ENCODE assay signal across 8 mouse cellular contexts in the genomic region with DNA sequence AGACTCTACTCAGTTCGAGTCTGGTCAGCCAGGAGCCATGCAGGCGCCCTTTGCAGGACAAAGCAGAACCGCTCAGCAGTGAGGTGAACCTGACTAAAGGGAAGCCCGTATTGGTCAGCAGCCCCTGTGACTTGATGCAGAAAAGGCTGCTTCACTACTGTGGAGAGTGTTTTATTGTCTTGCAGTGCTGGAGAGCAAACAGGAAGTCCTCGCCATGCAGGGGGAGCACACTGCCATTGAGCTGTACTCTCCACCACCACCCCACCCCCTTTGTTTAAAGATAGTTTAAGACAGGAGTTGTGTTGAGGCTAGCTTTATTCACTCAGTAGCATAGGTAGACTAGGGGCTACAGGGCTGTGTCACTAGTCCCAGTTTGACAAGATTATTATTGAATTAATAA. TPM values are rescaled to one million over a fixed set of nuclear protein-coding genes. Genes with fewer than 3 reads are reported as not detected.
DNase-seq lines count a peak whose midpoint lies in the region; ATAC-seq and TF ChIP-seq lines count a peak whose summit lies in the region.

Gene Pole4 (minus strand): TSS at position 145 of the 400 bp plus-strand sequence.

- TF ChIP-seq POLR2A in myocyte (IDR thresholded peaks at IDR 0.05; ENCODE audit: insufficient read length, low read depth) = no peak

- H3K9me3 ChIP-seq in lung, embryonic 14.5 days (ENCODE audit: low read depth, low read length) = no peaks in the 10 kb centered on the region
- H3K9me3 ChIP-seq in embryonic facial prominence, embryonic 11.5 days (replicated peaks; ENCODE audit: control insufficient read depth, low read length) = no peaks in the 10 kb centered on the region
- no peaks in the 10 kb centered on the region for H3K9me3 ChIP-seq in heart, embryonic 13.5 days

- no peaks in the 10 kb centered on the region for H3K79me2 ChIP-seq in myocyte (ENCODE audit: control insufficient read depth, insufficient read depth)

- no peak within 1 kb of the TSS for H3K4me2 ChIP-seq in lung, embryonic 14.5 days
- H3K4me2 ChIP-seq in embryonic facial prominence, embryonic 11.5 days (ENCODE audit: low read depth, low read length) = no peak within 1 kb of the TSS
- H3K4me2 ChIP-seq in heart, embryonic 13.5 days = no peak within 1 kb of the TSS
- no peak within 1 kb of the TSS for H3K4me2 ChIP-seq in myocyte (ENCODE audit: low read depth)

- no peak for ATAC-seq in lung, embryonic 14.5 days (ENCODE audit: insufficient read depth)
- no peak for ATAC-seq in embryonic facial prominence, embryonic 11.5 days (replicated peaks; ENCODE audit: insufficient number of reproducible peaks, low FRiP score, low TSS enrichment, low read depth)
- ATAC-seq in heart, embryonic 13.5 days (ENCODE audit: extremely low read depth, insufficient number of reproducible peaks, low FRiP score, low TSS enrichment) = no peak

- no peaks in the 10 kb centered on the region for H3K36me3 ChIP-seq in lung, embryonic 14.5 days (ENCODE audit: insufficient read depth)
- no peaks in the 10 kb centered on the region for H3K36me3 ChIP-seq in embryonic facial prominence, embryonic 11.5 days (replicated peaks; ENCODE audit: control insufficient read depth, insufficient read depth, low read depth, low read length)
- H3K36me3 ChIP-seq in heart, embryonic 13.5 days = no peaks in the 10 kb centered on the region
- no peaks in the 10 kb centered on the region for H3K36me3 ChIP-seq in myocyte (ENCODE audit: control insufficient read depth, insufficient read depth)

- H3ac ChIP-seq in myocyte (ENCODE audit: control insufficient read depth, insufficient read length) = no peak within 1 kb of the TSS

- intact Hi-C loops in left cerebral cortex, postnatal 14 days (cut with DNase I) = loop anchor here (10.0 kb wide), 1 partner anchor 100 kb away; no protein-coding TSS in a partner anchor

- no peak for DNase-seq in lung, embryonic 14.5 days
- no peak for DNase-seq in lung, postnatal 14 days
- DNase-seq in embryonic facial prominence, embryonic 11.5 days (ENCODE audit: low spot score) = no peak
- DNase-seq in left cerebral cortex, postnatal 14 days (ENCODE audit: low spot score in 2 of 2) = no peak
- no peak for DNase-seq in right cerebral cortex, postnatal 4 days
- DNase-seq in cerebellum, postnatal 10 days = no peak

- no peak within 1 kb of the TSS for H3K4me3 ChIP-seq in lung, embryonic 14.5 days (ENCODE audit: low read depth, low read length)
- no peak within 1 kb of the TSS for H3K4me3 ChIP-seq in embryonic facial prominence, embryonic 11.5 days (ENCODE audit: low read depth, low read length)
- no peak within 1 kb of the TSS for H3K4me3 ChIP-seq in heart, embryonic 13.5 days
- no peak within 1 kb of the TSS for H3K4me3 ChIP-seq in myocyte

- no peak for TF ChIP-seq CTCF in lung, embryonic 14.5 days (IDR thresholded peaks at IDR 0.05; ENCODE audit: low read depth)

- no peaks in the 10 kb centered on the region for H3K27me3 ChIP-seq in lung, embryonic 14.5 days (ENCODE audit: insufficient read depth, low read length)
- no peaks in the 10 kb centered on the region for H3K27me3 ChIP-seq in embryonic facial prominence, embryonic 11.5 days (ENCODE audit: control insufficient read depth, insufficient read depth, low read length)
- peaks cover 5% of the 10 kb centered on the region for H3K27me3 ChIP-seq in heart, embryonic 13.5 days (replicated peaks)
- peaks cover 36% of the 10 kb centered on the region for H3K27me3 ChIP-seq in myocyte (ENCODE audit: control insufficient read depth, insufficient read depth, insufficient read length)

- no peak within 1 kb of the TSS for H3K27ac ChIP-seq in lung, embryonic 14.5 days (ENCODE audit: low read depth)
- no peak within 1 kb of the TSS for H3K27ac ChIP-seq in embryonic facial prominence, embryonic 11.5 days (replicated peaks; ENCODE audit: low read depth, low read length)
- H3K27ac ChIP-seq in heart, embryonic 13.5 days (replicated peaks) = no peak within 1 kb of the TSS

- H3K4me1 ChIP-seq in lung, embryonic 14.5 days (ENCODE audit: insufficient read depth) = no peaks in the 10 kb centered on the region
- no peaks in the 10 kb centered on the region for H3K4me1 ChIP-seq in embryonic facial prominence, embryonic 11.5 days (ENCODE audit: control insufficient read depth, insufficient read depth, low read length)
- H3K4me1 ChIP-seq in heart, embryonic 13.5 days = no peaks in the 10 kb centered on the region

- H3K9ac ChIP-seq in lung, embryonic 14.5 days = no peak within 1 kb of the TSS
- no peak within 1 kb of the TSS for H3K9ac ChIP-seq in embryonic facial prominence, embryonic 11.5 days (replicated peaks; ENCODE audit: low read length)
- no peak within 1 kb of the TSS for H3K9ac ChIP-seq in heart, embryonic 13.5 days

- WGBS in lung, embryonic 14.5 days = 78% methylated on average over 5 of the region's 5 CpGs
- WGBS in embryonic facial prominence, embryonic 11.5 days = 79% methylated on average over 5 of the region's 5 CpGs
- 75% methylated on average over 5 of the region's 5 CpGs for WGBS in heart, embryonic 13.5 days

TF ChIP-seq in myocyte, 11 proteins besides CTCF, POLR2A, EP300 and RAD21:
- TF ChIP-seq USF1 (IDR thresholded peaks at IDR 0.05; ENCODE audit: low read depth) = no peak
- no peak for TF ChIP-seq SRF (IDR thresholded peaks at IDR 0.05; ENCODE audit: control insufficient read depth, insufficient read length, low read depth)
- no peak for TF ChIP-seq REST (IDR thresholded peaks at IDR 0.05; ENCODE audit: insufficient read depth, insufficient read length)
- no peak for TF ChIP-seq MAX (IDR thresholded peaks at IDR 0.05; ENCODE audit: low read depth)
- TF ChIP-seq MYOD1 (IDR thresholded peaks at IDR 0.05; ENCODE audit: control insufficient read depth in 1 of 3, insufficient read length in 2 of 3, low read depth in 2 of 3) = no peak
- no peak for TF ChIP-seq CEBPB (IDR thresholded peaks at IDR 0.05; ENCODE audit: insufficient read depth, poor library complexity, severe bottlenecking)
- no peak for TF ChIP-seq TCF12 (IDR thresholded peaks at IDR 0.05; ENCODE audit: insufficient read depth, poor library complexity, severe bottlenecking)
- no peak for TF ChIP-seq MYOG (IDR thresholded peaks at IDR 0.05; ENCODE audit: control insufficient read depth in 1 of 3, insufficient read depth in 1 of 3, insufficient read length in 2 of 3, low read depth in 2 of 3)
- no peak for TF ChIP-seq POLR2AphosphoS2 (IDR thresholded peaks at IDR 0.05; ENCODE audit: insufficient read length, low read depth)

RNA-seq across cellular contexts. Expression of gene Pole4, which starts in this region (rescaled TPM):
- polyA plus RNA-seq in lung, embryonic 14.5 days (2014; fragmentation: Nextera tagmentation; extraction: Ambion mirVana) = 116 and 119 TPM in 2 replicates
- polyA plus RNA-seq in embryonic facial prominence, embryonic 11.5 days (2014; fragmentation: Nextera tagmentation; extraction: Ambion mirVana) = 116 and 118 TPM in 2 replicates
- 82.5 and 97.5 TPM in 2 replicates for polyA plus RNA-seq in heart, embryonic 13.5 days (2015; fragmentation: Nextera tagmentation; extraction: Ambion mirVana)
- total RNA-seq in left cerebral cortex, postnatal 14 days (2021) = 10 to 100 TPM; 31.9 to 34.2 TPM
- 43.8 TPM for polyA plus RNA-seq in myocyte (2012; fragmentation: generic; extraction: Trizol)
